Mouse (Mus musculus): ENCODE data around the gene Krtap3-3.
"Not testable (repeated sequence)": the region's sequence is repeated elsewhere in the genome, so short reads cannot be mapped to it uniquely, and the experiment has no call there.

The Krtap3-3 gene

GRCm38 (mm10) chr11:99550765-99551164, at the start of gene Krtap3-3:
Krtap3-3 (minus strand) TSS chr11:99550865.
- DNase-seq = no peak

GRCm38 (mm10) chr11:99597742-99598141, 47.1 kb upstream of the Krtap3-3 start, which contains the start of gene Krtap9-3:
Krtap9-3 (minus strand) TSS chr11:99598105.
- DNase-seq = not testable (repeated sequence)

DNA sequence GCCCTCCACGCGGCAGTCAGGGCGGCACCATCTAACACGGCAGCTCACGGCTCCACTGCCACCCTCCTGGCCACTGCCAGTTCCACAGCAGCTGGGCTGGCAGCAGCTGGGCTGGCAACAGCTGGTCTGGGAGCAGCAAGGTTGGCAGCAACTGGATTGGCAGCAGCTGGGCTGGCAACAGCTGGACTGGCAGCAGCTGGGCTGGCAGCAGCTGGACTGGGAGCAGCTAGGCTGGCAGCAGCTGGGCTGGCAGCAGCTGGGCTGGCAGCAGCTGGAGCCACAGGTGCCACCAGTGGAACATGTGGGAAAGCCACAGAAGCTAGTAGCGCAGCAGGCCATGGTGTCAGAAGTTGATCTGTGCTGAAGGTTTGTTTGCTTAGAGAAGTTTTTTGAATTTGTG, 40.3 kb upstream of the Krtap3-3 start, which contains the start of gene Krtap1-3:
Gene Krtap1-3, minus strand, starts transcription at position 359 of the 400 bp plus-strand sequence.
- no peak for DNase-seq

- no peak for DNase-seq
Observed at GRCm38 (mm10) chr11:99585096-99585495, 34.4 kb upstream of the Krtap3-3 start.

DNA sequence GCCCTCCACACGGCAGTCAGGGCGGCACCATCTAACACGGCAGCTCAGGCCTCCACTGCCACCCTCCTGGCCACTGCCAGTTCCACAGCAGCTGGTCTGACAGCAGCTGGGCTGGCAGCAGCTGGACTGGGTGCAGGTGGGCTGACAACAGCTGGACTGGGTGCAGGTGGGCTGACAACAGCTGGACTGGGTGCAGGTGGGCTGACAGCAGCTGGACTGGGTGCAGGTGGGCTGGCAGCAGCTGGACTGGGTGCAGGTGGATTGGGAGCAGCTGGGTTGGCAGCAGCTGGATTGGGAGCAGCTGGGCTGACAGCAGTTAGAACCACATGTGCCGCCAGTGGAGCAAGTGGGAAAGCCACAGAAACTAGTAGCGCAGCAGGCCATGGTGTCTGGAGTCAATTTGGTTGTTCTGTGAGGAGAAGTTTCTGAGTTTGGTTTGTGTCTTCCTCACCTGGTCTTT, 32.6 kb upstream of the Krtap3-3 start, which contains the start of gene Krtap1-4:
Gene Krtap1-4, minus strand, starts transcription at position 410 of the 460 bp plus-strand sequence.
- no peak for DNase-seq

DNA sequence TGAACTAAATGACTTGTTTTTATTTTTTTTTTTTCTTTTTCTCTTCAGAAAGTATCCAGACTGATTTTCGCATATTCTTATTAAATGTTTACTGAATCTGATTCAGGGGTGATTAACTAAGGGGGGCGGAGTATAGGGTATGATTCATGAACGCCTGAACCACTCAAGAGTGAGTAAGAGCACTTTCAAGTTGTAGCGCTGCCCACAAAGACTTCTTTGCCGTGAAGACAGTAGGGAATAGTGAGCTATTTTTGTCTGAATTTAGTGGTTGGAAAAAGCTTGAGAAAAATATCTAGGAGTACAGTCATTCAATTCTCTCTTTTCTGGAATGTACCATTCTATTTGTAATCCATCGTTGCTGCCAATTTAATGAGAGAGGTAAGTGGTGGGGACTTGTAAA, 30.9 kb upstream of the Krtap3-3 start:
- DNase-seq = no peak

GRCm38 (mm10) chr11:99581051-99581450, 30.4 kb upstream of the Krtap3-3 start:
- no peak for DNase-seq

DNA sequence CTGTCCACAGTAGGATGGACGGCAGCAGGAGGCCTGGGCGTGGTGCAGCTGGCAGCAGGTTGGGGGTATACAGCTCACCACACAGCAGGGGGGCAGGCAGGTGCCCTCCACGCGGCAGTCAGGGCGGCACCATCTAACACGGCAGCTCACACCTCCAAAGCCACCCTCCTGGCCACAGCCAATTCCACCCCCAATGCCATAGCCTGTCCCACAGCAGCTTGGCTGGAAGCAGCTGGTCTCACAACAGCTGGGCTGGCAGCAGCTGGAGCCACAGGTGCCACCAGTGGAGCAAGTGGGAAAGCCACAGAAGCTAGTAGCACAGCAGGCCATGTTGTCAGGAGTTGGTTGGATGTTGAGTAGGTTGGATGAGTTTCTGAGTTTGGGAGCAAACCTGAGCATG, 30.0 kb upstream of the Krtap3-3 start, which contains the start of gene Krtap1-5:
Gene Krtap1-5, minus strand, starts transcription at position 381 of the 400 bp plus-strand sequence.
- DNase-seq = no peak

- DNase-seq = peak; percentile 83
Observed at GRCm38 (mm10) chr11:99574106-99574505, 23.4 kb upstream of the Krtap3-3 start.

GRCm38 (mm10) chr11:99573164-99573563, 22.5 kb upstream of the Krtap3-3 start:
- DNase-seq = no peak

DNA sequence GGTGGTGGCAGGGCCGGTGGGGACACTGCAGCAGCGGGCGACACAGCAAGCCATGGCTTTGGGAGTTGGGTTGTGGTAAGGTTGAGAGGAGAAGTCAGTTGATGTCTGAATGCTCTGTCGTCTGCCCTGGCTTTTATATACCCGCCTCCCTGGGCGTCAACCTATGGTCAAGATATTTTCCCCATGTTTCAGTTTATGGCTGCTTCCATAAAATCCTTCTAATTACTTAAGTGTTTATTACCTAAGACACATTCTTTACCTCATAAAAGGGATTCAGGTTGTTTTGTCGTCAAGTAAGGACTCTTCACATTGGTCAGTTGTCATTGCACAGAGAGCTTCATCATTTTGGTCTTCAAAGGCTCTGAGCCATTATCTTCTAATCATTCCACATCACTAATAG, 15.9 kb upstream of the Krtap3-3 start, which contains the start of gene Krtap3-1:
Gene Krtap3-1, minus strand, starts transcription at position 101 of the 400 bp plus-strand sequence.
- DNase-seq = no peak

DNA sequence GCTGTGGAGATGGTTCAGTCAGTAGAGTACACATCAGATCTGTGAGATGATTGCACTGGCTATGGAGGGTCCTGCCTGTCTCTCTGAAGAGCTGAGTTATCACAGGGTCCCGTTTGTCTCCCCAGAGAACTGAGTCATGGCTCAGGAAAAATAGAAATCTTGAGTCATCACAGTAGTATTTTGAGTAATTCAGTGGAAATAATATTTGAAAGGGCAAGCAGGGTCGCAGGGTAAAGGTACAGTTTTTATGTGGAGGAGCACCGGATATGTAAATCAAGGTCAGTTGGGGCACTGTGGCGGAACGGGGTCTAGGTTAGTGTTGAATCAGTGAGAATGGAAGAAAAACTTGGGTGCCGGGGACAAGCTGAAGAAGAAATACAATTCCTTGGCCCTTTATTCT, 11.9 kb upstream of the Krtap3-3 start:
- DNase-seq = no peak

DNA sequence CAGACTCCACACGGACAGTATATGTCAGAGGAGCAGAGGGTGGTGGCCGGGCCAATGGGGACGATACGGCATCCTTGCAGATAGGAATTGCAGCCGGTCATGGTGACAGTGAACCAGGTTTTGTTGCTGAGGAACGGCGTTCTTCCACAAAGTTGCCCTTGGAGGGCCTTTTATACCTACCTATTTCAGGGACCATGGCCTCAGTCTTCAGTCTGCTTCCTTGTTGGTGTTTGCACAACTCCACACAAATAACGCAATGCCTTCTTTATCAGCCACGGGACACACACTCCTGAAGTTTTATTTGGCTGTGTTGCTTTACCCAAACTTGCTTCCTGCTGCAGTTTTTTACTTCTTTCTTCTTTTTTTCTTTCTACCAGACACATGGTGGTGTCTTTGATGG, 8.7 kb upstream of the Krtap3-3 start, which contains the start of gene Gm11939:
Gene Gm11939, minus strand, starts transcription at position 101 of the 400 bp plus-strand sequence.
- no peak for DNase-seq

GRCm38 (mm10) chr11:99557976-99558745, 7.5 kb upstream of the Krtap3-3 start:
- no peak for DNase-seq

DNA sequence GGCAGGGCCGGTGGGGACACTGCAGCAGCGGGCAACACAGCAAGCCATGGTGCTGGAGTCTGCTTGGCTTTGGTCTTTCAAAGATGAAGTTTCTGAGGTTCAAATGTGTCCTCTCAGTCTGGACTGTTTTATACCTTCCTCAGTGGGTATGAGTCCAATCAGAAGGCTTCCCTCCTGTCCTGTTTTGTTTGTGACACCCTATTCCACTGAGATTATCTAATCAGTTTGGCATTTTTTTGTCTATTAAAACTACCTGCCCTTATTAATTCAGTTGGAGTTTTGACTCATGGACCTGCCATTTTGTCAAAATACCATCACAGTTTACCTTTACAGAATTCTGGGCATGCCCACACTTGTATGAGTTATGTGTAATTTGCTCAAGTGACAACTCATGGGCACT, 6.1 kb upstream of the Krtap3-3 start, which contains the start of gene Krtap3-2:
Gene Krtap3-2, minus strand, starts transcription at position 101 of the 400 bp plus-strand sequence.
- DNase-seq = no peak

DNA sequence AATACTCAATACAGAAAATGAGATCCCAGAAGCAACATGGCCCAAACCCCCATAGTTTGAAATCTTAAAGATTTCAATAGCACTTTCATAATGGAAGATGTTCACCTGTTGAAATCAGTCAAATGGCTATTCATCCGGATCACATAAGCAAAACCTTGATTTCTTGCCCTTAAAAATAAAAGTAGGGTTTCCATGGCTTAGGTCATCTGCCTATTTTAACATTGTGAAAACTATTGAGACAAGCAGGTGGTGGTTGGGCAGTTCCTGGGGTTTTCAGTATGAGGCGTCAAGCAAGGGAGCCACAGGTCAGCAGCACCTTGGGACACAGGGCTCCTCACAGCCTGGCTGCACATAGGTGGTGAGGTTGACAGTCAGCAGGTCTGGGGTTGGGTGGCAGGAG, 5.5 kb upstream of the Krtap3-3 start:
- DNase-seq = no peak

DNA sequence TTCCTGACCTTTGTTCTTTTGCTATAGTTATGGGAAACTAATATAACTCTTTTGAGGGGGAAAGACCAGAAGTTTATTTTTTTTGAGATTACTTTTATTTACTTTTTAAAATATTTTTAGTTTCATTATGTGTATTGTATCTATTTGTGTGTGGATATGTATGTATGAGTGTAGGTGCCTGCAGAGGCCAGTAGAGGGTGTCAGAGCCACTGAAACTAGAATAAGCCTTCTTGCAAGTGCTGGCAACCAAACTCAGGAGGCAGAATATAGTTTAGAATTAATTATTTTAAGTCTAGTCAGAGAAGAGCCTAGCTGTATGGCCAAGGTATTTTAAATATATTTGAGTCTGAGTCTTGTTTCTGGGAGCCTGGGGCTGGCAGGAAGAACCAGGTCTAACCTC, 2.8 kb downstream of the Krtap3-3 start:
- no peak for DNase-seq

DNA sequence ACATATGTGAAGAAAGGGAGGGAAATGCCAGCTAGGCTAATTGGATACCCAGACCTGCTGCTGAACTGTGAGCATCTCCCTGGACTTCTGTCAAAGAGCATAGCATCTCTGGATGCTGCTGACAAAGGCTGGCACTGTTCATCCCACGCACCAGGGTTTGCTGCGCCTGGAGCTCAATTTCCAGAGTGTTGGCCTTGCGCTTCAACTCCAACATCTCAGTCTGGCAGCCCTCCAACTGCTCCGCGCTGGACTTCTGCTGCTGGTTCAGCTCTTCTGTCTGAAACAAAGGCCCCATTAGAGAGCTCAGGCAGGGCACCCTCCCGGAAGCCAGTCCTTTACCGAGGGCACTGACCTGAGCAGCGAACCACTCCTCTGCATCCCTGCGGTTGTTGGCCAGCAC, 10.9 kb downstream of the Krtap3-3 start:
- peak; percentile 65 for DNase-seq

- DNase-seq = no peak
Observed at GRCm38 (mm10) chr11:99521288-99521860, 29.3 kb downstream of the Krtap3-3 start, which contains the start of gene Krt39. Krt39 (minus strand) TSS chr11:99521338.

DNA sequence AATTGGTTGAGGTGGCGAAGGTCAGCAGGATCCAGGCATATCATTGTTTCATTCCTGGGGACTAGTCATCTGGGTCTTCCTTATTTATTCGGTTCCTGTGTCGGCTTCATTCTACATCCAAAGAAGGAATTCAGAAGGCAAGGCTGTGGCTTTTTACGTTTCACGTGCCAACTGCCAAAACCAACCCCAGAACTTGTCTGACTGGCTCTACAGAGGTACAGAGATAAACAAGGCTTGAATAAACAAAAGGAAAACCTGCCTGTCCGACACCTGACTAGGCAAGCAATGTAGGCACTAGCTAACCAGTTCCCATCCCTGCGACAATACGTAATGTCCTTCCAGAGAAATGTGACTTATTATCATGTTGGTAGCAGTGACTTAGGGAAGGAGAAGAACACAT, 36.6 kb downstream of the Krtap3-3 start:
- peak; percentile 8 for DNase-seq

All from kidney, postnatal 10 days (tissue).